Mouse (Mus musculus) midbrain, embryonic 13.5 days (tissue): ENCODE measurements at regions not wholly inside any gene's neighbourhood (a gene's known extent, or its start where the extent isn't known, plus 50 kb on each side); places are given as distances from the start of the nearest gene placed in this dataset.

Experiments
- ATAC-seq: fragments of 200-750 bp; cut with Nextera tagmentation; 2 replicates; pipeline ENCODE4 v1.8.0; 2017; ENCODE audit warnings: mild to moderate bottlenecking, moderate TSS enrichment, moderate library complexity
- H3K27ac ChIP-seq: fragments of 300-500 bp; sonication (generic); 2 replicates; pipeline ENCODE4 v1.5.1; 2015; ENCODE audit warnings: inconsistent platforms, mild to moderate bottlenecking, moderate library complexity
- H3K27me3 ChIP-seq: fragments of 300-500 bp; sonication (generic); 2 replicates; pipeline ENCODE4 v1.6.1; 2015; ENCODE audit warnings: mild to moderate bottlenecking, inconsistent platforms
- H3K36me3 ChIP-seq: fragments of 300-500 bp; sonication (generic); 2 replicates; pipeline ENCODE4 v1.6.1; 2015; ENCODE audit warnings: mild to moderate bottlenecking, inconsistent platforms
- H3K4me1 ChIP-seq: fragments of 300-500 bp; sonication (generic); replicated peaks from 2 replicates; pipeline ENCODE4 v1.6.1; 2015; ENCODE audit warnings: inconsistent platforms
- H3K4me2 ChIP-seq: fragments of 300-500 bp; sonication (generic); replicated peaks from 2 replicates; pipeline ENCODE4 v1.6.1; 2015; ENCODE audit warnings: moderate library complexity, mild to moderate bottlenecking, inconsistent platforms
- H3K4me3 ChIP-seq: fragments of 300-500 bp; sonication (generic); replicated peaks from 2 replicates; pipeline ENCODE4 v1.5.1; 2015; ENCODE audit warnings: mild to moderate bottlenecking, inconsistent platforms
- H3K9ac ChIP-seq: fragments of 300-500 bp; sonication (generic); replicated peaks from 2 replicates; pipeline ENCODE4 v1.6.1; 2015; ENCODE audit warnings: mild to moderate bottlenecking, inconsistent platforms
- H3K9me3 ChIP-seq: fragments of 300-500 bp; sonication (generic); 2 replicates; pipeline ENCODE4 v1.6.1; 2016; ENCODE audit warnings: mild to moderate bottlenecking, inconsistent platforms
- WGBS: fragments of 180-500 bp; shearing (Covaris S2); methylation state at CpG from one replicate; pipeline ENCODE4 v1.1.7; 2015; 5-methylcytosine and 5-hydroxymethylcytosine counted together

- no peak overlapping the region for H3K4me3 ChIP-seq
- no peak for ATAC-seq
- H3K4me1 ChIP-seq, result peaks cover 4% of the 10 kb centered on the region
- WGBS, result 95% methylated on average over 2 of the region's 2 CpGs
- H3K27ac ChIP-seq, result no peak overlapping the region
- H3K36me3 ChIP-seq, result no peaks in the 10 kb centered on the region
- H3K9ac ChIP-seq, result no peak overlapping the region
- no peaks in the 10 kb centered on the region for H3K9me3 ChIP-seq
- H3K27me3 ChIP-seq, result no peaks in the 10 kb centered on the region
- H3K4me2 ChIP-seq, result no peak overlapping the region
Measured at GRCm38 (mm10) chr9:85144363-85144762, 168.2 kb upstream of the Gm11114 start.

GRCm38 (mm10) chr9:85165632-85166031 lies 146.9 kb upstream of the Gm11114 start:
- no peaks in the 10 kb centered on the region for H3K9me3 ChIP-seq
- no peaks in the 10 kb centered on the region for H3K4me1 ChIP-seq
- no peak overlapping the region for H3K4me2 ChIP-seq
- no peak overlapping the region for H3K27ac ChIP-seq
- no peaks in the 10 kb centered on the region for H3K36me3 ChIP-seq
- no peak overlapping the region for H3K4me3 ChIP-seq
- H3K9ac ChIP-seq, result no peak overlapping the region
- WGBS, result 91% methylated on average over 1 of the region's 1 CpGs
- no peak for ATAC-seq
- no peaks in the 10 kb centered on the region for H3K27me3 ChIP-seq

- H3K36me3 ChIP-seq, result no peaks in the 10 kb centered on the region
- H3K27ac ChIP-seq, result no peak overlapping the region
- no peaks in the 10 kb centered on the region for H3K9me3 ChIP-seq
- no peaks in the 10 kb centered on the region for H3K4me1 ChIP-seq
- H3K4me3 ChIP-seq, result no peak overlapping the region
- no peaks in the 10 kb centered on the region for H3K27me3 ChIP-seq
- ATAC-seq, result no peak
- no peak overlapping the region for H3K9ac ChIP-seq
- H3K4me2 ChIP-seq, result no peak overlapping the region
Measured at GRCm38 (mm10) chr9:85167243-85167642, 145.3 kb upstream of the Gm11114 start.

DNA sequence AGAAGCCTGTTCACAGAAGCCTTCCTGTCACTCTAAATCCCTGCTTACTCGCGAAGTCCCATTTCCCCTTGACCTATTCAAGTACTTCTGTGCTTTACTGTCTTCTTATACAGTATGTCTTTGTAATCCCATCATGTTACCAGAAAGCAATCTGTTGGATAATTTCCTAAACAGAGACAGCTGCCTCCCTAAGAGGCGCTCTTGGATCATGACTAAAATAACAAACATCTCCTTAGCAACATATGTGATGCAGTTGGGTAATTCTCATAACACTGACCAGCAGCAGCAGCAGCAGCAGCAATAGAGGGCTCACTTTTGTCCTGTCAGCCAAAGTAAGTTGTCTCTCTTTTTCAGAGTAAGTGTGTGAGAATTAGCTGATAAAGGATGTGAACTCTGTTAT lies 138.1 kb upstream of the Gm11114 start:
- WGBS, result 76% methylated on average over 3 of the region's 3 CpGs
- Histone ChIP-seq H3K4me3 (no peak overlapping the region), H3K4me2 (no peak overlapping the region), H3K36me3 (no peaks in the 10 kb centered on the region), H3K4me1 (no peaks in the 10 kb centered on the region), H3K27me3 (no peaks in the 10 kb centered on the region), H3K27ac (no peak overlapping the region), H3K9ac (no peak overlapping the region), H3K9me3 (no peaks in the 10 kb centered on the region)
- ATAC-seq, result no peak; the same call in 1 of the 2 replicates

GRCm38 (mm10) chr9:85201202-85201601 lies 111.4 kb upstream of the Gm11114 start:
- ATAC-seq, result no peak
- no peak overlapping the region for H3K9ac ChIP-seq
- WGBS, result 84% methylated on average over 3 of the region's 3 CpGs
- no peaks in the 10 kb centered on the region for H3K9me3 ChIP-seq
- H3K27ac ChIP-seq, result no peak overlapping the region
- H3K36me3 ChIP-seq, result no peaks in the 10 kb centered on the region
- no peaks in the 10 kb centered on the region for H3K4me1 ChIP-seq
- H3K4me3 ChIP-seq, result no peak overlapping the region
- H3K4me2 ChIP-seq, result no peak overlapping the region
- no peaks in the 10 kb centered on the region for H3K27me3 ChIP-seq

GRCm38 (mm10) chr9:85224870-85225269 lies 87.7 kb upstream of the Gm11114 start:
- Histone ChIP-seq H3K27me3 (no peaks in the 10 kb centered on the region), H3K9ac (no peak overlapping the region), H3K36me3 (no peaks in the 10 kb centered on the region), H3K4me3 (no peak overlapping the region), H3K9me3 (no peaks in the 10 kb centered on the region), H3K4me2 (no peak overlapping the region), H3K4me1 (no peaks in the 10 kb centered on the region), H3K27ac (no peak overlapping the region)
- ATAC-seq, result 0 out of 2 replicates have a peak, but pooled peaks have one; percentile 48
- WGBS, result 66% methylated on average over 3 of the region's 3 CpGs
